Mouse (Mus musculus) gastrocnemius, postnatal 25 days (tissue): ENCODE results near the gene Rpl37a. TPM values are rescaled to one million over a fixed set of nuclear protein-coding genes. Genes with fewer than 3 reads are reported as not detected.

Experiments used
- DNase-seq: peaks from one replicate; pipeline ENCODE4 v3.0.0; 2022
- total RNA-seq, 2 experiments: library from RNA; stranded (reverse); gene quantifications; 1 replicate in 1 of 2; 2 replicates in 1 of 2; pipeline ENCODE4 v1.2.3; 2021

Rpl37a gene
- total RNA-seq, 2 experiments from 2014 or later = 500 to 526 TPM

GRCm38 (mm10) chr1:72736397-72737125 is 25.5 kb downstream of the Rpl37a start:
- DNase-seq = no peak

DNA sequence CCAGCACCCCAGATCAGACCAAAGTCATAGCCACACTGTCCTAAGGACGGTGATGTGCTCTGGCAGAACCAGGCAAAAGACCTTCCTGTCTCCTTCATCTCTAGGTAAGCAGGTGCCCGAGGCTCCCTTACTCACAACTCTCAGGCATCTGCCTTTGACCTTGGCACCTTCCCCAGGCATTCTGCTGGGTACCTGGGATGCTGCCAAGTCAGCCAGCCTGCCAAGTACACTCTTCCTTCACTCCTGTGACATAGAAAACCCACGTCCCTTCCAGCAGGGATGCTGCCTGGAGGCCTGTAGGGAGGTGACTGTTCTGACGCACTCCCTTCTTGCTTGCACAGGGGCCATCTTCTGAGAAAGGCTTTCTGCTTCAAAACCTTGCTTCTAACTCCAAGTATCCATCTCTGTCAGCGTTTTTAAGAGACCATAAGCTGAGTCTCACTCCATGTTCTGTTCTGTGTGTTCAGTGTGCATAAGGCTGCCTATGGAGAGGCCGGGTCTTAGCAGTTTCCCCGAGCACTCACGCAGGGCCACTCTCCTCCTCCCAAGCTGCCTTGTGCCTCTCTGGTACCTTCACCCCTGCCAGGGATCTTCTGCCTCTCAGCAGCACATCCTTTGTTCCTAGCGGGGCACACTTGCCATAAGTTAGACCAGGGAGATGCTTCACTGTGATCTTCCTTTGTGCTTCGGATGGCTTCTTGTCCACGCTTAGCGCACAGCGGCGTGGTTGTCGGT is 28.0 kb downstream of the Rpl37a start:
- no peak for DNase-seq

GRCm38 (mm10) chr1:72739681-72740063 is 28.6 kb downstream of the Rpl37a start:
- DNase-seq = no peak

- DNase-seq = no peak
Measured at GRCm38 (mm10) chr1:72741406-72741805, 30.3 kb downstream of the Rpl37a start.

DNA sequence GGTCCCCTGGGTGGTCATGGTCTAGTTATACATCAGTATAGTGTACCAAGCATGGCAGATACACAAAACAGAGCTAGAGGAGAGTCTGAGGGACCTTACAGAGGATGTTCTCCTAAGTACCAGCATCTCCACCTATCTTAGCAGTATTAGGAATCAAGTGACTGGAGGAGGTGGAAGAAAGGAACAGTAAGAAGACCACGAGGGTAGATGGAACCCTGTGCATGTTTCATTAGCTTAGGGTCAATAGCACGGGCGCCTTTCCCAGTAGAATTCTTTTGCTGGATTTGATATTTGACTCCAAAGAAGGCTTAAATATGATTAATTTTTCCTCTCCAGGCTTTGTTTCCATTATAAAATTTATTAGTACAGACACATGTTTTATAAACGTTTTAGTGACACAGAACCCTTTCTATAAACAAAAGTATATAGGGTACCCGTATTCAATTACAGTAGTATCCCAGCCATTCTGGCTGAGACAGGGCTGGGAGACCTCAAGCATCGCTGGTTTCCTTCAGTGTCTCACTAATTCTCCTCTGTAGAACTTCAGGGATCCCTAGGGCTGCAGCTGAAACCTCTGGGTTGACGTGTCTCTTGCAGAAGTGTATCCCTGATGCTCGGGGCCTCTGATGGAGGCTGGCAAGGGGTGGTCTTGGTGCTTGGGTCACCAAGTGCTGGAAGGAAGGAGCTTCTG is 33.9 kb downstream of the Rpl37a start:
- no peak for DNase-seq

DNA sequence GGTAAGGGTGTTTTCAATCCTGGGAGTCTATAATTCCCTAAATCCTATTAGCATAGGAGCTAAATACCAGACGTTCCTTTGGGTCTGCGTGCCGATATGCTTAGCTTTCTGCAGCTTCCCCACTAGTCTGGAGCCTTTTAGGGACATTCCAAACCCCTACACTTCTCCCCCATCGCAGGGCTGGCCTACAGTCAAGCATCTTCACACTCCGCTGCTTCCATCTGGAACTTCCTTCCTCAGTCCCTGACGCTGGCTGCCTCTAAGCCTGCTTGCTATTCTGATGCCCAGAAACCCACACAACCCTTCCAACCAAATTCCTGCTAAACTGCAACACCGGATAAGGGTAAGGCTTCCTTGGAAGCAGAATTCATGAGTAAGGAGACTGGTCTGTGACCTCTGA is 35.3 kb downstream of the Rpl37a start:
- DNase-seq = no peak

DNA sequence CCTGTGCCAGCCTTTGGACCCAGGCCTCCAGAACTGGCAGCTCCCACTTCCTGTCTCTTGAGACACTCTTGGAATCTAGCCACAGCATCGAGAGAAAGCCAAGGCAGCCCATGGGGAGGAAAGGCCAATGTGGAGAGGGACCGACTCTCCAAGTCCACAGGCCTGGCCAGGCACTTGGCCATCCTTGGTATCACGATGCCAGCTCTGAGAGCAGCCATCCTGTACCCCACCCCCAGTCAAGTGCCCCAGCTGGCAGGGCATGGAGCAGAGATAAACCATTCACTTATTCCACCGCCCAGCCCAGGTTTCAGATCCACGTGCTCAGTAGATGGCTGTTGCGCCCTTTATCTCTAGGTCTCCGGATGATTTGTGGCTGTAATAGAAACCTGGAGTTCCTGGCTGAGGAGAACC is 40.3 kb downstream of the Rpl37a start:
- DNase-seq = peak; percentile 15

- DNase-seq = no peak
Measured at GRCm38 (mm10) chr1:72753211-72753610, 42.1 kb downstream of the Rpl37a start.

- DNase-seq = no peak
Measured at GRCm38 (mm10) chr1:72755227-72755626, 44.1 kb downstream of the Rpl37a start.

DNA sequence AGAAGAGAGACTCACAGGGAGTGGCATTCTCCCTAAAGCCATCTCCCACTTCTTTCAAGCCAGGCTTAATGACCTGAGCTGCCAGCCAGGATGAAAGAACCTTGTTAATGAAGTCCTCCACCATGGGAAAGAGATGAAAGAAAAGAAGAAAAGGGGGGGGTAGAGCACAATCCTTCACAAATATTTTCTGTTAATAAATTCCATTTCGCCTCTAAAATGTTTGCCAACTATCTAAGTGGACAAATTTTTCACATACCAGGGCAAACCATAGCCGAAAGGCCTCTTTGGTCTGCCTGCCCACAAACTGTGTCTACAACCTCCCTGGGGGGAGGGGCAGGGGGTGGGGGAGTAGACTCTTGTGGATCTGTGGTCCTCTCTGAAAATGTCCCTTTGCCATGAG is 44.7 kb downstream of the Rpl37a start:
- no peak for DNase-seq

- no peak for DNase-seq
Measured at GRCm38 (mm10) chr1:72759758-72760157, 48.7 kb downstream of the Rpl37a start.

Other genes starting within 250 kb of the Rpl37a start
- under 1 TPM; 0.13 to 0.41 TPM for gene March4, start 174.4 kb upstream of the Rpl37a start, total RNA-seq
- 10 to 100 TPM; 16.4 to 17.1 TPM for gene Smarcal1, start 128.0 kb upstream of the Rpl37a start, total RNA-seq
- not detected for gene Ankar, start 10.7 kb upstream of the Rpl37a start, total RNA-seq
- 1 to 10 TPM in 1 of 2 experiments, under 1 TPM in 1; 0.38 to 2.8 TPM for gene Igfbp2, start 113.2 kb downstream of the Rpl37a start, total RNA-seq
- gene Igfbp5, start 163.6 kb downstream of the Rpl37a start, total RNA-seq = 100 to 1,000 TPM; 161 to 274 TPM